Mouse (Mus musculus): ENCODE measurements around the gene Tmem33. TPM values are rescaled to one million over a fixed set of nuclear protein-coding genes. Genes with fewer than 3 reads are reported as not detected.

Tmem33 gene
- 340 TPM for polyA plus RNA-seq (2014; fragmentation: Illumina TruSeq; extraction: RNeasy Lipid Tissue Mini Kit (QIAGEN cat#74804); ENCODE audit: low read depth, low replicate concordance)

DNA sequence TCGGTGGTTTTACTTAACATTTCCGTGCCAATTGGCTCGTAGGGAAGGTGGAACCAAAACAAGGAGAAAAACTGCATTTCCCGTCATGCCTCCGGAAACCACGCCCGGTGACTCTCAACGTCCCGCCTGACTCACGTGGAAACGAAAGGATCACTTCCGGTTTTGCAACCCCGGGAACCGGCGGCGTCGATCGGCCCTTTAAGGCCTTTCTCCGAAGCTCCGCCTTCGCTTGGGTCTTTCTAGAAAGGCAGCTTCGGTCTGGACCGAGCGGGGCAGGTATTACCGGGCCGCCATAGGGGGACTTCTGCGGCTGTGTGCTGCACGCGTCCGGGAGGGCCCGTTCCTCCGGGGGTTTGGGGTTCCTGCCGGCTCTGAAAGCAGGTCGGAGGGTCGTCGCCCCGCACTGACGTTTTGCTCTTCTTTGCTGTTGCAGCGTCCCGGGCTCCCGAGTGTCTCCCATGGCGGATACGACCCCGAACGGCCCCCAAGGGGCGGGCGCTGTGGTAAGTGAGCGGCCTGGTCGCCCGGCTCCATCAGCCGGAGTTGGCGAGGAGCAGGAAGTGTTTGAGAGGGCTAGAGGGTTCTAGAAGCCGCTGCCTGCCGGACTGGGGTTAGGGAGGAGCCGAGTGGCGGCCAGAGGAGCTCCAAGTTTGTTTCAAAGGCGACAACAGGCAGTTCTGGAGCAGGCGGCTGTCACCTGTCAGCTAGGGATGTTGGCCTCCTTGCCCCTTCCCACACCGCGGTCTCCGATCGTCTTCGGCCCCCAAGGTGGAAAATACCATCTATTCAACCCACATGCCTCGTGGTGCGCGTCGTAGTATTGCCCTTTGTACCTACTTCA, at the start of gene Tmem33:
Gene Tmem33, plus strand, starts transcription at position 35 of the 841 bp plus-strand sequence.

GRCm38 (mm10) chr5:67306698-67307521, 46.5 kb downstream of the Tmem33 start, which contains the start of gene Slc30a9:
Slc30a9 (plus strand) TSS chr5:67306955.

Other genes with a start within 250 kb of the Tmem33 start
- 27.4 TPM for gene Phox2b, start 161.3 kb upstream of the Tmem33 start, polyA plus RNA-seq (2014; fragmentation: Illumina TruSeq; extraction: RNeasy Lipid Tissue Mini Kit (QIAGEN cat#74804); ENCODE audit: low read depth, low replicate concordance)
- gene Slc30a9, start 46.4 kb downstream of the Tmem33 start, polyA plus RNA-seq (2014; fragmentation: Illumina TruSeq; extraction: RNeasy Lipid Tissue Mini Kit (QIAGEN cat#74804); ENCODE audit: low read depth, low replicate concordance): 298 TPM
- gene Bend4, start 167.7 kb downstream of the Tmem33 start, polyA plus RNA-seq (2014; fragmentation: Illumina TruSeq; extraction: RNeasy Lipid Tissue Mini Kit (QIAGEN cat#74804); ENCODE audit: low read depth, low replicate concordance): 0.82 TPM